Mouse (Mus musculus): ENCODE results near the gene Tgfbrap1. TPM values are rescaled to one million over a fixed set of nuclear protein-coding genes. Genes with fewer than 3 reads are reported as not detected.
"Not testable (repeated sequence)": the region's sequence is repeated elsewhere in the genome, so short reads cannot be mapped to it uniquely, and the experiment has no call there.

Tgfbrap1 gene
- total RNA-seq, 2 experiments from 2014 or later, result 27.9 to 35.8 TPM

GRCm38 (mm10) chr1:43015153-43015685 lies 83.2 kb downstream of the Tgfbrap1 start:
- not testable (repeated sequence) for DNase-seq

DNA sequence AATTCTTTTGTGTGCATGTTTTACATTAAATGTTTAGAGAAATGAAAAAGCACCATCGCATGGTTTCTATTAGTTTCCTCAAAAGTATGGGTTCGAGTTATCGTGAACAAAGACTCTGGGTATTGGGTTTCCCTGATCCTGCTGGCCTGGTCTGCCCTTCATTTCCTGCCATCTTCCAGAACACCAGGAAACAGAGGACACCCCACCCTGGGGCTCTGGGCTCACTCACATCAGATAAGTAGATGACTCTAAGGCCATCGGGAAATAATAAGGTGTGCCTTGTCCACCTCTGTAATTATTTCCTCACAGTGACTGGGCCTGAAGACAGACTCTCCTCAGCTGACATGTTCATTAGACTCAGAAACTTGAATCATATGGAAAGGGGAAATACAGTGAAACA lies 88.0 kb downstream of the Tgfbrap1 start:
- DNase-seq, result no peak

DNA sequence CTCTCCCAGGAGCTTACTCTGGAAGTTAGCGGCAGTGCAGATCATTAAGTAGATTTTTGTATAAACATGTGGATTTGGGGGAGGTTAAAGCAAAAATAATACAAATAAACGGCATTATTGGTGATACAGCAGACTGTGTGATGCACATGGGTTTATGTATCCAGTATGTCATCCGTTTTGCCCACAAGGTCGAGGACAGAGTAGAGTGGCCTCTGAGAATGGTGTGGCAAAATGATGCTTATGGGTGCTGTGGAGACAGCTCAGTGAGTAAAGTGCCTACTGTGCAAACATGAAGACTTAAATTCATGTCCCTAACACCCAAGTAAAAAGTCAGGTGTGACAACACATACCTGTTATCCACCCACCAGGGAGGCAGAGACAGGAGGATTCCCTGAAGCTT lies 91.9 kb downstream of the Tgfbrap1 start:
- no peak for DNase-seq

DNA sequence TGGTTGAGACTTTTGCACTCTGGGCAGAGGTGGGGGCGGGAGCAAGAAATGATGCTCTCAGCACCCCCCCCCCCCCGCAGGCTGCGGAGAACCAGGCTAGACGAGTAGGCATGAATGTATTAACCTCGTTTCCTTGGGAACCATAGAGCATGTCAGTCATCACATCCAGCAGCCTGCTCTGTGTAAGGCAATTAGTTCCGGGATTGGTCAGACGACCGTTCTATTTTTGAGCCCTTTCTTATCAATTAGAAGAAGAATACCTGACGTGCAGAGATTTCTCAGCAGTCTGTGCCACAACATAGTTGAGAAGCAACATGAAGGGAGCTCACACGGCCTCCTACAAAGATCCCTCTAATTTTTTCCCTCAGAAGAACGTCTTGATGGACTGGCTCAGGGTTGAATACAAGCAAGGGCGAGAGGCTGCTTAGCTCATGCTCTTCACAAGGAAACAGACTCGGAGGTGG lies 92.4 kb downstream of the Tgfbrap1 start:
- no peak for DNase-seq

Small RNA genes lying within 50 kb of the gene (microRNA-seq; reads per million reads assigned to microRNA genes)
- gene Gm24001, result not detected

Other genes with a start within 250 kb of the Tgfbrap1 start
- gene Mrps9, start 247.4 kb downstream of the Tgfbrap1 start, total RNA-seq (2021), result 10 to 100 TPM; 55.6 to 72.3 TPM
- gene Gpr45, start 145.8 kb downstream of the Tgfbrap1 start, total RNA-seq (2021), result 1 to 10 TPM; 2.4 to 3.0 TPM
- gene AI597479, start 73 bp upstream of the Tgfbrap1 start, total RNA-seq (2021), result 10 to 100 TPM; 17.5 to 18.7 TPM
- 10 to 100 TPM; 25.4 to 27.6 TPM for gene Fhl2, start 98.3 kb upstream of the Tgfbrap1 start, total RNA-seq (2021)

Measured in adrenal gland, postnatal 36 days (tissue).